Mouse (Mus musculus): ENCODE measurements around the gene Tbl3. TPM values are rescaled to one million over a fixed set of nuclear protein-coding genes. Genes with fewer than 3 reads are reported as not detected.

Tbl3 gene
- total RNA-seq, 2 experiments from 2014 or later: 15.5 to 16.7 TPM

DNA sequence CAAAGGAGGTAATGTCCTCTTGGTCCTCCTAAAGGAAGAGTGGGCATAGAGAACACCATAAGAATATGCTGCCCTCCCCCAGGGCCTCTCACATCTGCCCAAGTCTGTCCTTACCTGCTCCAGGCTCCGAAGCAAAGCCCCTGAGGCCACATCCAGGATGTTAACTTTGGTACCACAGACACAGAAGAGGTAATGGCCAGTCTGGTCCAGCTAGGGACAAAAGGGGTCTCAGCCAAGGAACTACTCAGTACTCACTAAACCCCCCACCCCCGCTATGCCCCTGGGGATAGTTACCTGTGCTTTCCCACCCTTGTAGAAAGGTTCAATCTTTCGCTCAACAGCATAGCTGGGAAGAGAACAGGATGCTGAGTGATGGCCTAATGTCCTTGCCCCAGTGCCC, 1.6 kb downstream of the Tbl3 start:
- intact Hi-C loops (cut with DNase I): no loop called here
- no peak overlapping the region for H3K4me3 ChIP-seq
- no peak for TF ChIP-seq CTCF (IDR thresholded peaks at IDR 0.05)
- DNase-seq: no peak
- no peak overlapping the region for H3K27ac ChIP-seq

DNA sequence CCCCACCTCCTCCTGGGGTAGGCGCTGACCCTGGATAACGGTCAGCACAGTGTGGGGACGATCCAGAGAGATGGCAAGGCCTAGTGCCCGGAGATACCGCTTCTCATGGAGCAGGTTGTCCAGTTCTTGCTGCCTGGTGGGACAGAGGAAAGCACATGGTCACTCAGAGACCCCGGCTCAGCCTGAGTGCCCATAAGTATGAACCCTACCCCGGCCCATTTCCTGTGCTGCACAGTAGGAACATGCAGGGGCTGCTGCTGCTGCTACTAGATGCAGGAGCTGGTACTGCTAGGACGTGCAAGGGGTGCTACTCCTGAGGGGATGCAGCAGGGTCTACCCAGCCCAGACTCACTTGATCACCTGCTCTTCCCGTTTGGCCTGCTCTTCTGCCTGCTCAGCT, 6.2 kb downstream of the Tbl3 start:
- Histone ChIP-seq H3K27ac (no peak overlapping the region), H3K4me3 (no peak overlapping the region)
- intact Hi-C loops (cut with DNase I): no loop called here
- TF ChIP-seq CTCF (IDR thresholded peaks at IDR 0.05): no peak
- DNase-seq: no peak

DNA sequence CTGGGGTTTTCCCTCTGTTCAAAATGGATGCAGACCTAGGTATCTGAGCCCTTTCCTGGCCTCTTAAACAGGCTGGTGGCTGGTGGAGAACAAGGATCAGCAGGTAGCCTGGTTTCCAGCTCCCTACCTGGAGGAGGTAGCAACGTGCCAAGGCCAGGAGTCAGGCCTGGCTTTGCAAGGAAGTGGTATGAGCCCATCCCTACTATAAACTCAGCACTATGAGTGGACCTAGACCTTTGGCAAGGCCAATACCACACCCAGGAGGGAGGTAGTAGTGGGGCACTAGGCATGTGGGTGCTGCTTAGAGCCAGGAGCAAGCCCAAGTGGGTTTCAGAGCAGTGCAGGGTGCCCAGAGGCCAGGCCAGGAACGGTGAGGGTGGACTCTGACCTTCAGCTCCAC, 8.0 kb downstream of the Tbl3 start:
- DNase-seq: no peak
- no peak overlapping the region for H3K4me3 ChIP-seq
- H3K27ac ChIP-seq: no peak overlapping the region
- TF ChIP-seq CTCF (IDR thresholded peaks at IDR 0.05): no peak
- intact Hi-C loops (cut with DNase I): no loop called here

DNA sequence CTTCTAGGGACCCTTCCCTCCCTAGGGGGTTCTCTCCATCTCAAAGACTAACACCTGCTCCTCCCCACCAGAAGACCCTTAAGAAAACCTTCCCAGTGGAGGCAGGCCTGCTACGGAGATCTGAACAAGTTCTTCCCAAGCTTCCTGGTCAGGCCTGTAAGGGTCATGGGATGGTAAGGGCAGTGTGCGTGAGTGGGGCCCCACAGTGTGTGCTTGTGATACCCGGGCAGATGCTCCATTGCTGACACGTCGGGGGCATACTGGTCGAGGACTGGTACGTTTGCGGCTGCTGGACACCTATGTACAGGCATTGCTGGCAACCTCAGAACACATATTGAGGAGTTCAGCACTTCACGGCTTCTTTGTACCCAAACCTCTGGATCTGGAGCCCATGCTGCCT, 8.7 kb downstream of the Tbl3 start:
- no peak overlapping the region for H3K4me3 ChIP-seq
- DNase-seq: no peak
- intact Hi-C loops (cut with DNase I): no loop called here
- no peak overlapping the region for H3K27ac ChIP-seq
- no peak for TF ChIP-seq CTCF (IDR thresholded peaks at IDR 0.05)

DNA sequence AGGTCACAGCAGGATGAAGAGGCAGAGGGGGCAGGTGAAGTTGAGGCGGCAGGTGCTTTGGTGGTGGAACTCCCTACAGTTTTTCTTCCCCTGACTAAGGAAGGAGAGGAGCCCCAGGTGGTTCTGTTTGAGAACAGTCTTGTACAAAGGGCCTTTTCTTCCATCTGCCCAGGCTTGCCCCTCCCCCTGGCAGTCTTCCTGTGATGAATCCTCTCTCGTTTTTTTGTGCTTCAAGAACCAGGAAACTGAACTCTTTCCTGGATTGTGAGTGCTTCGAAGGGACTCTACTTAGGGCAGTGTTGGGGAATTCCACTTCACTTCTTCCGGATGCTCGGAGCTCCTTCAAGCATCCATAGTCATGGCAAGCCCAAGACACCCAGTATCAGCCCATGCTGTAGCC, 9.5 kb downstream of the Tbl3 start:
- intact Hi-C loops (cut with DNase I): no loop called here
- no peak for DNase-seq
- no peak for TF ChIP-seq CTCF (IDR thresholded peaks at IDR 0.05)
- Histone ChIP-seq H3K4me3 (no peak overlapping the region), H3K27ac (no peak overlapping the region)

DNA sequence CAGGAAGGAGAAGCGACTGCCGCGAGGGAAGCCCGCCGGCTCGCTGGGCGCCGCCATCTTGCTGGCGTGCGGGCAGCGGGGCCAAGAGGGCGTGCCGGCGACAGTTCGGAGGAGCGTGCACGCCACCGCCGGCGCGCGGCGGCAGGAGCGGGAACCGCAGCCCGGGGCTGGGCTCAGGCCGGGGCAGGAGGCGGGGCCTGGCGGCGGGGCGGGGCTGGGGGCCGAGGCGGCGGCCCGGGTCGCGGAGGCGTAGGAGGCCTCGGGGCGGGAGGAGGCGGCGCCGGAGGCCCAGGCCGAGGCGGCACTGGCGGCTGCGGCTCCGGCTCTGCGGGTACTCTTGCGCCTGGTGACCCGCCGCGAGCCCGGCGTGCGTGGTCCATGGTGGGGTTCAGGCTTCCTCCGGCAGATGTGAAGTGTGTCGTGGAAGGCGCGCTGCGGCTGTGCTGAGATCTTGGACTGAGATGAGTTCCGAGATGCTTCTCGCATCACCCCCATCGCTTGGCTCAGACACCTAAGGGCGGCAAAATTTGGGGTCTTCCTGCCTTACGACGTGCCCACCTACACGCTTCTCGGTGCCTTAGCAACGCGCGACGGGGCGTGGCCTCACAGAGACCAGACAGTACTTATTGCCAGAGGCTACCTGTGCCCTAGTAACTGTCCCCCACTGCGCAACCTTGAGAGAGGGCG, 11.3 kb downstream of the Tbl3 start, which contains the start of the genes Gfer and Noxo1:
TSS of gene Gfer (minus strand) at position 146 of the 687 bp plus-strand sequence.
TSS of gene Noxo1 (plus strand) at position 224 of the 687 bp plus-strand sequence.
- TF ChIP-seq CTCF (IDR thresholded peaks at IDR 0.05): peak; percentile 48
- intact Hi-C loops (cut with DNase I): no loop called here
- Histone ChIP-seq H3K27ac (peak within 1 kb of the TSS; percentile 92), H3K4me3 (peak within 1 kb of the TSS; percentile 82)
- DNase-seq: peak; percentile 96

DNA sequence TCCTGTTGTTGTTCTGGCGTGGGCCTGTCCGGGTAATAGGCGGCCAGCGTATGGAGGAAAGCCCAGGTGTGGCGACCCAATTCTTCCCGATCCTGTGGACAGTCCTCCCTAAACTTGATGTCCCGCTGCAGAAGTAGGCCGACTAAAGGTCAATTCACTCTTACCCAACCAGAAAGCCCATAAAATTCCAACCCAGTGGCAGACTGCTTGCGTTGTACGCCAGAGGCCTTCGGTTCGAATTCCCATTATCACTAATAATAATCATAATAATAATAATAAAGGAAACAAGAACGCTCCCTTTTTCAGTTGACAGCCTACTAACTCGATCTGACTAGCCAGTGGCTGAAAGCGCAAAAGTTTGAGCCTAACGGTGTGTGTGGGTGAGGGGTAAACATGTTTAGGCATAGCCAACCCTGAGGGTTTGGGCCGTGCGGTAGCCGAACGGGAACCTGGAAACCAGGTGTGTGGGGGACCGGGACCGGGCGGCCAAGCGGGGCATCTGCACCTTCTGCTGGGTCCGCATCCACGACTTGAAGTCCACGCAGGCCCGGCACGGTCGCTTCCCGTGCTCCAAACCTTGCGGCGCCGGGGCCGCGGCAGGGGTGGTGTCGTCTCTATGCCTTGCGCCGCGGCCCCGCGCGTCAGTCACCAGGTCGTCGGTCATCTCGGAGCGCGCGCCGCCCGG, 12.0 kb downstream of the Tbl3 start:
- TF ChIP-seq CTCF (IDR thresholded peaks at IDR 0.05): no peak
- intact Hi-C loops (cut with DNase I): no loop called here
- DNase-seq: no peak
- Histone ChIP-seq H3K27ac (peak overlapping the region; percentile 92), H3K4me3 (peak overlapping the region; percentile 82)

DNA sequence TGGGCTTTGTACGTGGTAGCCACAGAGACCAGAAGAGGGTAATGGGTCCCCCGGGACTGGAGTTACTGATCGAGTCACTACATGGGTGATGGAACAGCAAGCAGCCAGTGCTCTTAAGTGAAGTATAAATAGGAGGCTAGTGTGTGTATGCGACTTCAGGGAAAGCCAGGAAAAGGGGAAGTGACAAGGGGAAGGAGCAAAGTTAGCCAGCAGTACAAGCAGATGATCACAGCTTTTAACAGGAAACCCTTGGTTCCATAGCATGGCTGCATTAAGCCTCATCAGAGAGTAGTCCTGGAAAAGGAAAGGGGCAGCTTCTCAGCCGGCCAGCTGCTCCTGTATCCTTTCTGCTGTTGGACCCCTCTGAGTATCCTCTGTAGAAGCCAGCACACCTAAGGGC, 15.1 kb downstream of the Tbl3 start:
- DNase-seq: no peak
- intact Hi-C loops (cut with DNase I): no loop called here
- no peak for TF ChIP-seq CTCF (IDR thresholded peaks at IDR 0.05)
- Histone ChIP-seq H3K27ac (no peak overlapping the region), H3K4me3 (no peak overlapping the region)

DNA sequence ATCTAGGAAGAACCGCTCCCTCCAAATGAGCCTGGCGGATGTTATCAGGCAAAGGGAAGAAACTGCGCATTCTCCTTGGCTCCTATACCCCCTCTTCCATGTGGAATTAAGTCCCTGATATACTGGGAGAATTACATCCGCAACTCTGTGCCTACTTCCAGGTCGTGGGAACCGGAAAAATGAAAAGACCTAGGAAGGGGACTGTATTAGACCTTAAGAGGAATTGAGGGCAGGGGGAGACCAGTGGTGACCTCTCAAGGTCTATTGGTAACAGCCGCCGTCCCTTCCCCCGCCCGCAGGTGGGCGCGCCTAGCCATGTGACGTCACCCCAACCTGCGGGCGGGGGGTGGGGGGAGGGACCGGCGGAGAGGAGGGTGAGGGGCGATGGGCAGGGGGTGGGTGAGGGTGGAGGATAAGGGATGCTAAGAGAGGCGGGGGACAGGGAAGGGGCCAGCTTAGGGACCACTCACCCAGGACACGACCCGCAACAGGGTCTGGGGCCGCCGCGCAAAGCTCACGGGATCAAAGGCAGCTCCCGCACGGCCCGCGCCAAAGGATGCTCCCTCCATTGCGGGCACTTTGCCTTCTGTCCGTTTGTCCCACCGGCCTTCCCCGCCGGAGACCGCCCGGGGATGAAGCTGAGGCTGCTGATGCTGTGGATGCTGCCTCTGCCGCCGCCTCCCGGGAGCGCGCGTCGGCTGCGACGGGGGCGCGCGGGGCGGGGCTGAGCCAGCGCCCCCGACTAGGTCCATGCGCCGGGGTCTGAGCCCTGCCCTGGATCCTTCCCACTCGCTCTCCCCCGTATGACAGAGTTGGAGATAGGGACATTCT, 18.0 kb downstream of the Tbl3 start, which contains the start of gene Syngr3:
TSS of gene Syngr3 (minus strand) at position 705 of the 831 bp plus-strand sequence.
- intact Hi-C loops (cut with DNase I): no loop called here
- peak within 1 kb of the TSS; percentile 67 for H3K4me3 ChIP-seq
- no peak within 1 kb of the TSS for H3K27ac ChIP-seq
- DNase-seq: no peak
- TF ChIP-seq CTCF (IDR thresholded peaks at IDR 0.05): no peak

DNA sequence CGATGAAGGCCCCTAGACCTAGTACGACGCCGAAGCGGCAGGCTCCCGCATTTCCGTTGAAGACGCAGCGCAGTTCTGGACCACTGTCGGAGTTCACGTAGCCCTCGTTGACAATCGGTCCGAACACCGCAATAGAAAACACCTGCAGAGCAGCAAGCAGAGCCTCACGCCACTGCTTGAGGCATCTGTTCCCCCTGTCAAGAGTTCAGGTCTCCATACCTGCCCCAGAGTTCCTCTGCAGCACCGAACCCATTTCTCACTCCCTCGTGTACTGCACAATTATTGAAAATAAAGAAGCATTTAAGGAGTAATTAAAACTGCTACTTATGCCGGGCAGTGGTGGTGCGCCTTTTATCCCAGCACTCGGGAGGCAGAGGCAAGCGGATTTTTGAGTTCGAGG, 19.9 kb downstream of the Tbl3 start:
- intact Hi-C loops (cut with DNase I): no loop called here
- no peak for TF ChIP-seq CTCF (IDR thresholded peaks at IDR 0.05)
- Histone ChIP-seq H3K27ac (no peak overlapping the region), H3K4me3 (peak overlapping the region; percentile 67)
- DNase-seq: no peak

DNA sequence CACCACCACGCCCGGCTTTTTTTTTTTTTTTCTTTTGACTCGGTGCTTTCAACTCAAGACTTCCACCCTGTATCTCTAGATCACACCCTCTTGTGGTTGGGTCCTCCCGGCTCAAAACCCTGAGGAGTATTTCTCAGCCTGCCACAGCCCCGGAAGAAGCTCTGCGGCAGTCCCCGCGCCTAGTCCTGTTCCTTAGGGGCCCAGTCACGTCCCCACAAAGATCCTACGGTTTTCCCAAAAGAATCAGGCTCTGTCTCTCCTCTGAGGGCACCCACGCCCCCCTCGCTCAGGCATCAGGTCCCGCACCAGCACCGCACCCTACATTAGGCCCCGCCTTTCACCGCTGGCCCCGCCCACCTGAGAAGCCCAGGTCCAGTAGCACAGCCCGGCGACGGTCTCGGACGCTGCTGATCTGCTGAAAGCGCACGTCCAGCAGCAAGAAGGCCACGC, 20.3 kb downstream of the Tbl3 start:
- no peak for TF ChIP-seq CTCF (IDR thresholded peaks at IDR 0.05)
- intact Hi-C loops (cut with DNase I): no loop called here
- H3K27ac ChIP-seq: no peak overlapping the region
- peak overlapping the region; percentile 67 for H3K4me3 ChIP-seq
- DNase-seq: peak; percentile 72

DNA sequence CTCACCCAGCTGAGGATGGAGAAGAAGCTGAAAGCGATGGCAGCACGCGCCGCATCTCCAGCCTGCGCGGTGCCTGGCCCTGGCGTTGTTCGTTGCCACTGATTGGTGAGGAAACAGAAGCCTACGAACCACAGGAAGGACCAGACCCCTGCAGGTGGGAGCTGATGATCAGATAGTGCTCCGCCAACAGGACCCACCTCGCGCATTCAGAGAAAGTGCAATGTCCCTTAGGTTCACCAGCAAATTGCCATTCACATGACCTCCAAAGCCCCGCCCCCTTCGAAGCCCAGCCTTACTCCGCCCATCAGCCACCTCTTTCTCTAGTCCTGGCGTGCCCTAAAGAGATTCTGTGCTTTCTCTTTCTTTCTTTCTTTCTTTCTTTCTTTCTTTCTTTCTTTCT, 20.9 kb downstream of the Tbl3 start:
- Histone ChIP-seq H3K4me3 (0 out of 2 replicates have a peak overlapping the region, but pooled peaks have one; percentile 4), H3K27ac (no peak overlapping the region)
- no peak for DNase-seq
- intact Hi-C loops (cut with DNase I): no loop called here
- no peak for TF ChIP-seq CTCF (IDR thresholded peaks at IDR 0.05)
